Mouse (Mus musculus): ENCODE measurements around the gene Trp53bp2.

DNA sequence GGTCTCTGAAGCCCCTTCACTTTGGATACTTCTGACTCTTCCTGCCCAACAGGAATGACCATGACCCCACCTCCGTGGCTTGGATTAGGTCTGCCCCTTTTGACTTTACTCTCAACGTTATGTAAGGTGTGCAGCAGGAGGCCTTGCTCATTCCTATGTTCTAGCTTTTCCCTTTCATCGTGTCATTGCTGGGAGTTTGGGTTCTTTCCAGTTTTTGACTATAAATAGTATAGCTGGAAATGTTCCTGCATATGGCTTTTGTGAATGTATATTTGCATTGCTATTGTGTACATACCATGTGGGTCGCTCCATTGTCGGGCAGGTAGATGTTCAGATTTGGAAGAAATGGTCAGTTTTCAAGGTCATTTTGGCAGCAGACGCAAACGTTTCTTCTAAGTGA lies 30.1 kb upstream of the Trp53bp2 start:
- TF ChIP-seq CTCF (IDR thresholded peaks at IDR 0.05; ENCODE audit: low read depth, low read length) (no peak), POLR2A (IDR thresholded peaks at IDR 0.05; ENCODE audit: extremely low read depth, insufficient read depth, low read length) (no peak)
